Mouse (Mus musculus) embryonic facial prominence, embryonic 10.5 days (tissue): ENCODE data around the gene Inpp4b. TPM values are rescaled to one million over a fixed set of nuclear protein-coding genes. Genes with fewer than 3 reads are reported as not detected.
A peak's percentile ranks its signal among the peaks of the same experiment; 100 is the strongest.

Source experiments
- DNase-seq: peaks from one replicate; pipeline ENCODE4 v3.0.0-alpha.2; 2017; ENCODE audit warnings: low spot score
- H3K27ac ChIP-seq: fragments of 300-500 bp; sonication (generic); replicated peaks from 2 replicates; pipeline ENCODE4 v1.5.1; 2016; ENCODE audit warnings: mild to moderate bottlenecking
- H3K27me3 ChIP-seq: fragments of 300-500 bp; sonication (generic); replicated peaks from 2 replicates; pipeline ENCODE4 v1.6.1; 2016; ENCODE audit warnings: low read depth, mild to moderate bottlenecking; ENCODE audit not compliant: poor library complexity, severe bottlenecking
- H3K36me3 ChIP-seq: fragments of 300-500 bp; sonication (generic); replicated peaks from 2 replicates; pipeline ENCODE4 v1.6.1; 2016; ENCODE audit warnings: mild to moderate bottlenecking, moderate library complexity
- H3K4me1 ChIP-seq: fragments of 300-500 bp; sonication (generic); 2 replicates; pipeline ENCODE4 v1.6.1; 2016
- H3K4me3 ChIP-seq: fragments of 300-500 bp; sonication (generic); 2 replicates; pipeline ENCODE4 v1.5.1; 2016; ENCODE audit warnings: mild to moderate bottlenecking, moderate library complexity
- H3K9me3 ChIP-seq: fragments of 300-500 bp; sonication (generic); 2 replicates; pipeline ENCODE4 v1.6.1; 2016; ENCODE audit warnings: mild to moderate bottlenecking
- WGBS: fragments of 180-500 bp; shearing (Covaris S2); methylation state at CpG from one replicate; pipeline ENCODE4 v1.1.7; 2016; 5-methylcytosine and 5-hydroxymethylcytosine counted together
- polyA plus RNA-seq: library from polyadenylated mRNA; unstranded; fragments of >200 nt; fragmentation: Nextera tagmentation; extraction: Ambion mirVana; gene quantifications from 2 replicates; pipeline ENCODE4 v1.2.1, GENCODE M21; 2016

Inpp4b gene
- polyA plus RNA-seq, 1 experiment from 2014 or later = 12.4 TPM

GRCm38 (mm10) chr8:81761466-81761865, 419.1 kb downstream of the Inpp4b start:
- no peaks in the 10 kb centered on the region for H3K9me3 ChIP-seq
- WGBS = 80% methylated on average over 4 of the region's 4 CpGs

GRCm38 (mm10) chr8:81766033-81766432, 423.7 kb downstream of the Inpp4b start:
- 66% methylated on average over 5 of the region's 5 CpGs for WGBS
- no peak for DNase-seq
- Histone ChIP-seq H3K27ac (peak overlapping the region; percentile 86), H3K4me3 (no peak overlapping the region), H3K36me3 (no peaks in the 10 kb centered on the region), H3K27me3 (no peaks in the 10 kb centered on the region), H3K4me1 (peaks cover 52% of the 10 kb centered on the region), H3K9me3 (no peaks in the 10 kb centered on the region)

More at GRCm38 (mm10) chr8:81761466-81761865, 419.1 kb downstream of the Inpp4b start:
- Histone ChIP-seq H3K4me3 (no peak overlapping the region), H3K36me3 (no peaks in the 10 kb centered on the region), H3K4me1 (peaks cover 9% of the 10 kb centered on the region), H3K27ac (no peak overlapping the region), H3K27me3 (no peaks in the 10 kb centered on the region)
- no peak for DNase-seq

GRCm38 (mm10) chr8:81767411-81768312, 425.3 kb downstream of the Inpp4b start:
- 13% methylated on average over 12 of the region's 12 CpGs for WGBS
- H3K36me3 ChIP-seq = no peaks in the 10 kb centered on the region
- peak overlapping the region; percentile 43 for H3K4me3 ChIP-seq
- H3K27me3 ChIP-seq = no peaks in the 10 kb centered on the region
- DNase-seq = peak; percentile 71
- H3K27ac ChIP-seq = peak overlapping the region; percentile 86
- no peaks in the 10 kb centered on the region for H3K9me3 ChIP-seq
- peaks cover 57% of the 10 kb centered on the region for H3K4me1 ChIP-seq

DNA sequence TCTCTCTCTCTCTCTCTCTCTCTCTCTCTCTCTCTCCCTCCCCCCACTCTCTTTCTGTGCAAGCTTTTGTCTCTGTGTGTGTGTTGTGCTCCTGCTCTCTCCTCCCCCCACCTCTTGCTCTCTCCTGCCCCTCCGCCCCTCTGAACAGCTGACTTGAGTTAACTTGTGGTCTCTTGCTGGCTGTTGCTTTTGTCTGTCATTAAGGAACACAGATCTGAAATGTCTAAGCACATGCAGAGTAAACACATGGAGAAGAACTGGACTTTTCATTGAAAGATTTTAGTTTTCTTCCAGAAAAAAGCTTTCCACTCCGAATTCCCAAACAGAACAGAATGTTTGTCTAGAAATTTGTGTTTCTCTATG, 425.9 kb downstream of the Inpp4b start:
- Histone ChIP-seq H3K4me3 (peak overlapping the region; percentile 43), H3K27ac (peak overlapping the region; percentile 86), H3K27me3 (no peaks in the 10 kb centered on the region), H3K36me3 (no peaks in the 10 kb centered on the region), H3K9me3 (no peaks in the 10 kb centered on the region), H3K4me1 (peaks cover 57% of the 10 kb centered on the region)
- 27% methylated on average over 2 of the region's 2 CpGs for WGBS
- peak; percentile 84 for DNase-seq

- no peak for DNase-seq
- no peaks in the 10 kb centered on the region for H3K27me3 ChIP-seq
- H3K9me3 ChIP-seq = no peaks in the 10 kb centered on the region
- H3K4me3 ChIP-seq = peak overlapping the region; percentile 43
- no peaks in the 10 kb centered on the region for H3K36me3 ChIP-seq
- 34% methylated on average over 2 of the region's 2 CpGs for WGBS
- H3K27ac ChIP-seq = peak overlapping the region; percentile 86
- peaks cover 57% of the 10 kb centered on the region for H3K4me1 ChIP-seq
Measured at GRCm38 (mm10) chr8:81768731-81769445, 426.5 kb downstream of the Inpp4b start.

GRCm38 (mm10) chr8:81770603-81771276, 428.4 kb downstream of the Inpp4b start:
- no peaks in the 10 kb centered on the region for H3K27me3 ChIP-seq
- peak overlapping the region; percentile 24; the same call in 1 of the 2 replicates for H3K27ac ChIP-seq
- no peak overlapping the region for H3K4me3 ChIP-seq
- WGBS = 32% methylated on average over 6 of the region's 6 CpGs
- H3K9me3 ChIP-seq = no peaks in the 10 kb centered on the region
- peak; percentile 22 for DNase-seq
- peaks cover 55% of the 10 kb centered on the region for H3K4me1 ChIP-seq
- H3K36me3 ChIP-seq = no peaks in the 10 kb centered on the region

- Histone ChIP-seq H3K4me3 (no peak overlapping the region), H3K36me3 (no peaks in the 10 kb centered on the region), H3K27me3 (no peaks in the 10 kb centered on the region), H3K4me1 (peaks cover 47% of the 10 kb centered on the region), H3K9me3 (no peaks in the 10 kb centered on the region), H3K27ac (no peak overlapping the region)
- 89% methylated on average over 5 of the region's 5 CpGs for WGBS
- no peak for DNase-seq
Measured at GRCm38 (mm10) chr8:81772855-81773254, 430.5 kb downstream of the Inpp4b start.

- H3K4me1 ChIP-seq = peaks cover 41% of the 10 kb centered on the region
- no peaks in the 10 kb centered on the region for H3K9me3 ChIP-seq
- no peak overlapping the region for H3K4me3 ChIP-seq
- no peaks in the 10 kb centered on the region for H3K27me3 ChIP-seq
- no peak for DNase-seq
- H3K27ac ChIP-seq = no peak overlapping the region
- WGBS = 83% methylated on average over 9 of the region's 9 CpGs
- H3K36me3 ChIP-seq = no peaks in the 10 kb centered on the region
Measured at GRCm38 (mm10) chr8:81773305-81773965, 431.1 kb downstream of the Inpp4b start.

DNA sequence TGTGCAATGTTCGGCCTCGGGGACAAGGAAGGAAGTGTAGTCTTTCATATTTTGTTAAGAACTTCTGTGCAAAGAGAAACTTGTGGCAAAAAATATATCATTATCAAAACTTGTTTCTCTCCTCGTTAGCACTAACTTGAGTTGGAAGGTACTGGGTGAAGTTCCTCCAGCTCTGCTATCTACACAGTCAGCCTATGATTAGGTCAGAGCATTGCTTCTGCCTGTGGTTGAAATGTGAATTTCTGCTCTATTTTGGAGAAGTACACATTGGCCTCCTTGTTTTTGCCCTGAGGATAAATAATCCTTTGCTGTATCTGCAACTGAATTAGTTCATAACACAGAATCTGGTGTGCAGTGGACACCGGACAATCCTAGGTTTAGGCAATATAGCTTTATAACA, 431.7 kb downstream of the Inpp4b start:
- Histone ChIP-seq H3K27me3 (no peaks in the 10 kb centered on the region), H3K4me1 (peaks cover 36% of the 10 kb centered on the region), H3K9me3 (no peaks in the 10 kb centered on the region), H3K27ac (no peak overlapping the region), H3K4me3 (no peak overlapping the region), H3K36me3 (no peaks in the 10 kb centered on the region)
- WGBS = 86% methylated on average over 4 of the region's 4 CpGs
- DNase-seq = no peak

- no peak for DNase-seq
- Histone ChIP-seq H3K4me3 (no peak overlapping the region), H3K36me3 (no peaks in the 10 kb centered on the region), H3K27me3 (no peaks in the 10 kb centered on the region), H3K27ac (no peak overlapping the region), H3K4me1 (peaks cover 31% of the 10 kb centered on the region), H3K9me3 (no peaks in the 10 kb centered on the region)
- WGBS = 86% methylated on average over 1 of the region's 1 CpGs
Measured at GRCm38 (mm10) chr8:81774454-81774853, 432.1 kb downstream of the Inpp4b start.

DNA sequence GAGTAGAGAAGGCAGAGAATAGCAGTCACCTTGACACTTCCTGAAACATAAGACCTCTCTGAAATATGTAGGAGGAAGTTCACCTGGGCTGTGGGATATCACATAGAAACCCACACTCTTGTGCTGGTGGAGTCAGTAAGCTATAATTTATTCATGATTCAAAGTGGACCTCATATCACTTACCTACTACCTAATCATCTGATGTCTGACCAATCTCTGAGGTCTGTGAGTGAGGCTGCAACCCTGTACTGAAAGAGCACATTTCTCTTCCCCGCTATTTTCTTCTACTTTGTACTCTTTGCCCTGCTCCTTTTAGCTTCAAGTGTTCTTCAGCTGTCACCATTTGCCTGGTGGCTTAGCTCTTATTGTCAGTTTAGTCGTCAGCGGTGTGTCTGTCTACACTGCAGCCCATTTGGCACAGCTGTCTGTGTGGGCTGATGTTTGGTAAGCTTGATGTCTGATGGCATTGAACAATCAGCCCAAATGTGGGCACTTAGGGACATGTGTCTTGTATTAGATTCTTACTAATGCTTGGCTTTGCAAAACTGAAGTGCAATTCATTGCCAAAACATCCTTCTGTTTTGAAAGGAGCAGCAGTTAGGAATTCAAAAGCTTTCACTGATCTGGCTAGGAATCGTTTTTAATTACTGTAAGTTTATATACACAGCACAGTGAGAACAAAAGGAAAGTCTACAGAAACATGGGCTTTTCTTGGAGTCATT, 434.3 kb downstream of the Inpp4b start:
- WGBS = 40% methylated on average over 4 of the region's 4 CpGs
- Histone ChIP-seq H3K4me3 (no peak overlapping the region), H3K36me3 (no peaks in the 10 kb centered on the region), H3K27me3 (no peaks in the 10 kb centered on the region), H3K27ac (peak overlapping the region; percentile 74), H3K9me3 (no peaks in the 10 kb centered on the region), H3K4me1 (peaks cover 13% of the 10 kb centered on the region)
- peak; percentile 41 for DNase-seq
